Mouse (Mus musculus): ENCODE measurements around the gene Gdpd1. TPM values are rescaled to one million over a fixed set of nuclear protein-coding genes. Genes with fewer than 3 reads are reported as not detected.

The Gdpd1 gene
- polyA plus RNA-seq, 1 experiment from 2014 or later, result 26.7 TPM

MicroRNA genes within 50 kb of the gene (microRNA counts, 519-probe panel; counts per million panel counts)
- microRNA mmu-miR-301a, result 3,612 counts per million, percentile 91 among the panel's probes with 10 or more counts

Small RNA genes within 50 kb of the gene (microRNA-seq; reads per million reads assigned to microRNA genes)
- 1,202 reads per million, percentile 76 among the genes with 10 or more reads in this experiment for gene Mir301

Other genes starting within 250 kb of the Gdpd1 start
- gene Ypel2, start 80.4 kb downstream of the Gdpd1 start, polyA plus RNA-seq (2015; fragmentation: Nextera tagmentation; extraction: Ambion mirVana), result 7.7 and 10.0 TPM in 2 replicates
- 17.2 TPM in 2 replicates for gene Smg8, start 12.7 kb upstream of the Gdpd1 start, polyA plus RNA-seq (2015; fragmentation: Nextera tagmentation; extraction: Ambion mirVana)
- 6.6 and 8.1 TPM in 2 replicates for gene Prr11, start 34.6 kb upstream of the Gdpd1 start, polyA plus RNA-seq (2015; fragmentation: Nextera tagmentation; extraction: Ambion mirVana)
- 47.7 and 49.4 TPM in 2 replicates for gene Ska2, start 35.2 kb upstream of the Gdpd1 start, polyA plus RNA-seq (2015; fragmentation: Nextera tagmentation; extraction: Ambion mirVana)
- 29.3 and 30.6 TPM in 2 replicates for gene Trim37, start 53.0 kb upstream of the Gdpd1 start, polyA plus RNA-seq (2015; fragmentation: Nextera tagmentation; extraction: Ambion mirVana)

Measured in stomach, embryonic 15.5 days (tissue).